Mouse (Mus musculus) brain, embryonic 18.5 days (tissue): ENCODE measurements around the gene Rasa3.

Source experiments
- DNase-seq: peaks from one replicate; pipeline ENCODE4 v3.0.0-alpha.2; 2012; ENCODE audit warnings: low read depth, low spot score

Gene Rasa3

DNA sequence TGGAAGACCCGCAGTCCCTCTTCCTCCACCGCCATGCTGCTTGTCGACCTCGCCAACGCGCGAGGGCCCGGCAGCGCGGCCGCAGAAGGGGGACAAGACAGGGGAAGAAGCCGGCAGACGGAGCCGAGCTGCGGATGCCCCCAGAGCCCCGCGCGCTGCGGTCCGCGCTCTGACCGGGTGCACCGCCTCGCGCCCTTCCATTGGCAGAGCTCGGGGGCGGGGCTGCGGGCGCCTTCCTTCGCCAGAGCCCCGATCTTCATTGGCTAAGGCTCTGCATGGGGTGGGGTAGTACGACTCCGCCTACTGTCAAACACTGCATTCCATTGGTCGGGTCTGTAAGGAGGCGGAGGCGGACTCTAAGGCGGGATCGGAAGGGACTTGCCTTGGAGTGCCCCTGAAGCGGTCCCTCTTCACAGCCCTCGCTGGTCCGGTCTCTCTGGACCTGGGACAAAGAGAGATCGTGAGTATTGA lies at the start of gene Rasa3:
Rasa3 (minus strand) TSS at position 191 of the 471 bp plus-strand sequence.
- DNase-seq = peak; percentile 93

GRCm38 (mm10) chr8:13725722-13726121 lies 48.3 kb upstream of the Rasa3 start:
- DNase-seq = no peak

DNA sequence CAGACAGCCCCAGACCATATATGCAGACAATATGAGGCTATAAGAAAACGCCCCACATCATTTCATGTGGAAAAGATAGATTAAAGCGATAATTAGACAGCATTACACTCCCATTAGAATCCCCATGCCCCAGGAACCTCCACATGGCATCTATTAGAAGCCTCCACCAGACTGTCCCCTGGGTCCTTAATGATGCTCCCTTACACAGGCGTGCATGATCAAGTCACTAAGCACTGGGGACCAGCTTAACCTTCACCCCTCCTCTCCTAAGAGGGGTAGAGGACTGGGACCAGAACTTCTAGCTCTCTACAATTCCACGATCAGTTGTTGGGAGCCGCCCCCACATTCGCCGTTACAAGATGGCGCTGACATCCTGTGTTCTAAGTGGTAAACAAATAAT lies 41.6 kb upstream of the Rasa3 start:
- no peak for DNase-seq

DNA sequence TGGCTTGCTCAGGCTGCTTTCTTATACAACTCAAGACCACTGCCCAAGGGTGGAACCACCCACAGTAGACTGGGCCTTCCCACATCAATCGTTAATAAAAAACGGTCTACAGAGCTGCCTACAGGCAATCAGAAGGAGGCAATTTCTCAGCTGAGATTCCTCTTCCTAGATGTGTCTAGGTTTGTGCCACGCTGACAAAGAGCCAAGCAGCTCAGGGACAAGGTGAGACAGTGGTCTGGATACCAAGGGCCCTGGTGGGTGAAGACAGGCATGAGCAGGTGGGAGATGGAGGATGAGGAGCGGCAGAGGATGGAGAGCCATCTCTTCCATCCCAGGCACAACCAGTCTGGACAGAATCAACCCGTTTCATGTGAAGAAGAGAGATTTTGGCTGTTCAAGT lies 31.1 kb upstream of the Rasa3 start:
- no peak for DNase-seq

- no peak for DNase-seq
Observed at GRCm38 (mm10) chr8:13706918-13707317, 29.5 kb upstream of the Rasa3 start.

DNA sequence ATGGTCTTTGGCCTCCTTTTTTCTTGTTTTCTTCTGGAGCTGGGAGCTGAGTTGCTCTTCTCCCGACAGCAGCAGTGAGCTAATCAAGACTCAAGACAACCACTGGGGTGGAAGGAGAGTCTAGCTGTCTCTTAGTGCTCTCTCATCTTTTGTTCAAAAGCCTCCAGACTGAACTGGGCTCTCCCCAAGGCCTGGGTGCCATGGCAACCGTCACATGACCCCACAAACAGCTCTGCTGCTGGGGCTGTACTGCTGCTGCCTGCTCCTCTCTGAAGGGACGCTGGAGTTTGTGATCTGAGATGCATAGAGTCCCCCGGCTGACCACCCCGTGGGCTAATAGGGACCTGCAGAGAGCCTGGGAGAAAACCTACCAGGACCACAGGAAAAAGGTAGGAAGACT lies 28.3 kb upstream of the Rasa3 start, which contains the start of gene Cfap97d2:
Cfap97d2 (plus strand) TSS at position 222 of the 400 bp plus-strand sequence.
- peak; percentile 74 for DNase-seq

- no peak for DNase-seq
Observed at GRCm38 (mm10) chr8:13704301-13704700, 26.9 kb upstream of the Rasa3 start.

GRCm38 (mm10) chr8:13703756-13704155 lies 26.4 kb upstream of the Rasa3 start:
- no peak for DNase-seq

DNA sequence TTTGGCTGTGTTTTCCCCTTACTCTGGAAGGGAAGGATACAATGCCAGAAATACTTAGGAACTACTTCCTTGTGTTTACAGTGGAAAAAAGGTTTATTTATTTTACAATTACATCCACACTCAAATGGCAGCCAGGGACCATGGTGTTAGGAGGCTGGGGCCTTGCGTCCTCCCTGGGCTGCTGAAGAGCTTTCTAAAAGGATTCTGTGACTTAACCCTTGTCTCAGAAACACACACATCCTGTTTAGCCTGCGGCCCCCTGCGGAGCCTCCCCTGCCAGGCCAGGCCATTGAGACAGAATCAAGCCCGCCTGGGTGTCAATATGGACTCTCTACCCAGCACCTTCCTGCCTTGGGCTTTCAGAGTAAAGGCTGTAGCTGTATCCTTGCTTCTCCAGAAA lies 25.4 kb upstream of the Rasa3 start:
- no peak for DNase-seq

DNA sequence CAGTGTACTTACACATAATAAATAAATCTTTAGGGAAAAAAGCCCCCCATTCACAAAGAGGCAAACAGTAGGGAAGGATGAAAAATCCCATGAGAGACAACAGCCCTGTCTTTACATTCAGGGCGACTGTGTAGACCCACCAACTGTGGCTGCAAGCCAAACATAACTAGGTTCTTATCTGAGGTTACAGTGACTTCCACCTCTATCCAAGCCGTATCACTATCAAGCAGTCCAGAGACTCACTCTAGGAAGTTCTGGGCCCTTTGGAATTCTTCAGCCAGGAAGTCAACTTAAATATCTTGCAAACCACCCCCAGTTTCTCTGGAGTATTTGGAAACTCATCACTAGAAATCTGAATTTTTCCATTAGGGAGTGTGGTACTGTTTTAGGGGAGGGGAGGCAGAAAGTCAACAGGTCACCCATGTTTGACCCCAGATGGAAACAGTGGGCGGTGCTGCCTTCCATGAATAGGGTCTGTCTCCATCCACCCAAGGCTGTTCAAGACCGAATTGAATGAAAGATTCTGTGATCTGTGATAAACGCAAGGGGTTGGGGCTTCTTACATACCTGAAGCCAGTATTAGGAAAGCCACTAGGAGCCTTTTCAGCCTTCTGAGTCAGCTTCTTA lies 22.0 kb upstream of the Rasa3 start:
- DNase-seq = no peak

- no peak for DNase-seq
Observed at GRCm38 (mm10) chr8:13698281-13698680, 20.9 kb upstream of the Rasa3 start.

DNA sequence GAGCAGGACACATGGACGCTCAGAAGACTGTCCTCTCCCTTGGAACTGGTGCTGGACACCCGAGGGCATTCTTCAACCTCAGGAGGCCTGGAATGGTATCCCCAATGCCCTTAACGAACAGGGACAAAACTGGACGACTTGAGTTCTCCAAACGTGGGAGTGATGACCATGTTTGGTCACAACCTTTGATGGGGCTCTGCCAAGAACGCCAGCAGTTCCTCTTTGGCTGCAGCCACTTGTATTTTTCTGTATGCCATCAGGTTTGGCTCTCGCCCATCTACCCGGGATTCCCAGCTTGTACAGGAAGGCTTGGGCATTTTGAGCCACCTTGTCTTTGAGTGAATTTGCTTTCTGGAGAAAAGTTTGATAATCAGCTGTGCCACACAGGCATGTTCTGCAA lies 20.3 kb upstream of the Rasa3 start:
- DNase-seq = no peak

DNA sequence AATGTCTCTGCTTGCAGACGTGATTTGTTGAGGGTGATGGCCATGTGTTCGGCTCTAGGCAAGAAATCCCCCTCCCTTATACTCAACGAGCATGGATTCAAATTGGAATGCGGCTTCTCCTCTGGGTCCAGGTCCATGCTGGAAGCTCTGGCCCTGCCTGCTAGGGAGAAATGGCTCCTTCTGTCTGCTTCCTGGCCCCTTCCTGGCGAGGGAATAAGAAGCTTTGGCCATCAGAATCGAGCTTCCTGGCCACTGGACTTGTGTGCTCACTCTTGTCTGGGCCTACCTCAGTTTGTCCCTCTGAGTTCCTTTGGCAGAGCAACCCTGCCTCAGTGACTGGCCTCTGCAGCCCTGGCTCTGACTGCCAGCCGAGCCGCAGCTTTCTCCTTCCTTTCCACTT lies 19.8 kb upstream of the Rasa3 start:
- no peak for DNase-seq

DNA sequence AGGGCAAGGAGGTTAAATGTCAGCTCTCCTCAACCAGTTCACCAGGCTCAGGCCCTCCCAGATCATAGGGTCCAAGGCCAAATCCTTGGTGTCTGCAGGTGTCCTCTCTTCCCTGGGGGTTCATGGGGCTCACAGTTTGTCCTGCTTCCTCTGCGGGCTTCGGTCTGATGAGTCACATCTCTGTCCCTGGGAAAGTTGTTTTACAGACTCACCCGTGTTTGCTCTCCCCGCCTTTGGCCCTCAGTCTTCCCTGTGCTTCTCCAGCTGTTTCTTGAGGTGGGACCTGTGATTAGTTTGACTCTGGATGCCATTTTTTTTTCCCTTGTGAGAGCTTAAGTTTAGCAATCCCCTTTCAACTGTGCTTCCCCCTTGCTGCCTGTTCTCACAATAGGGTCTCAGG lies 18.8 kb upstream of the Rasa3 start:
- no peak for DNase-seq

DNA sequence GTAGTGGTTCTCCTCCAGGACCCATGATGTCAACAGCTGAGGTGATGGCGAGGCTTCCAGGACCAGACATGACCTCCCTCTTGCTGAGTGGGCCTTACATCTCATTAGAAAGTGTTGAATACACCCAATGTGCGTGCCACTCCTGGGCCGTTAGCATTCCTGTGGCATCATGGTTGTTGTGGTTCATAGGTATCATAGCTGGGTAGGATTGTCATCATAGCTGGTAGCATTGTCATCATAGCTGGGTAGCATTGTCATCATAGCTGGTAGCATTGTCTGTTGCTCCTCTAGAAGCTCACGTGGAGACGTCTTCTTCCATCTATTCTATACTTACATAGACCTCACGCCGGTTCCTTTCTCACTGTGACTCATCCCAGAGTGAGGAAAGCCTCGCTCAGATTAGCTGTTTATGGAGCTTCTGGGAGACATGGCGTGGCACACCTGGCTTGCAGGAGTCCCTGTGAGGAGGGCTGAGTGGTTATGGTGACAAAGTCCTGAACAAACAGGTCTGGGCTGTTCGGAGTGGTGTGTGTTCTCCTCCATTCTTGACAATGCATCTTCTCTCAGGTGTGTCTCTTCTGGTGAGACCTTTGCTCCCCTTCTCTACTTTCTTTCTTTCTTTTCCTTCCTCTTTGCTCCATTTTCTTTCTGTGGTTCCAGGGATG lies 17.9 kb upstream of the Rasa3 start:
- no peak for DNase-seq

DNA sequence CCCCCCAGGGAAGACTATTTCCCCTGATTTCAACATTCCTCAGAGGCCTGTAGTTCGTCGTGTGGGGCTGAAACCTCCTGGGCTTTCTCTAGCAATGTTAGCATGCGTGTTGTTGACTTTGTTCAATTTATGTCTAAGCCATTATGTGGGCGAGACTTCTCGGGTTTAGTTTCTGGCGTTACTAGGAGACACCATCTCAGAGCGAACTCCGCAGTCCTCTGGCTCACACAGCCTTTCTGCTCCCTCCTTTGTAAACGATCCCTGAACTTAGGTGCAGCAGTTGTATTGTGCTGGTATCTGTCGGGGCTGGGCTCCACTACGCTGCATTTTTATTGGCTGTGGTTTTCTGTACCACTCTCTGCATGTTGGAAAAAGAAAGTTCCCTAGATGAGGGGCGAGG lies 17.3 kb upstream of the Rasa3 start:
- no peak for DNase-seq

GRCm38 (mm10) chr8:13692302-13693066 lies 15.1 kb upstream of the Rasa3 start:
- no peak for DNase-seq

- DNase-seq = no peak
Observed at GRCm38 (mm10) chr8:13689331-13689730, 11.9 kb upstream of the Rasa3 start.

GRCm38 (mm10) chr8:13688461-13688860 lies 11.1 kb upstream of the Rasa3 start:
- no peak for DNase-seq

DNA sequence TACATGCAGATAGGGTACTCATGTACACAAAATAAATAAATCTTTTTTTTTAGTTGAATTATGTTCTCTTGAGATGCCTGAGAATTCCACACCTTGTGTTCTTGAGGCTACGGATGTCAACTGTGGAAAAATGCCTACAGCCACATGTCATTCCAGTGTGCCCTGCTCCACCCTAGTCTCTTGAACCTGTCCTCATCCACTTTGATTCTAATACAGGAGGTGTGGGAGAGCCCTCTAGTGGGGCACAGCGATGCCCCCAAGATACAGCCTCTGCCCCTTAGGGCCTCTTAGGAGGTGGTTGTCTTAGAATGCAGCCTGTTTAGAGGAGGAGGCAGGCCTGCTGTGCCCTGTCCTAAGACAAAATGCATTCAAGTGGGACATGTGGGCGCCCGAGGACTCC lies 10.5 kb upstream of the Rasa3 start:
- no peak for DNase-seq

GRCm38 (mm10) chr8:13687101-13687717 lies 9.8 kb upstream of the Rasa3 start:
- no peak for DNase-seq

- no peak for DNase-seq
Observed at GRCm38 (mm10) chr8:13686426-13686825, 9.0 kb upstream of the Rasa3 start.
